Mouse (Mus musculus): ENCODE data around the gene Gm3327.
"Not testable (repeated sequence)": the region's sequence is repeated elsewhere in the genome, so short reads cannot be mapped to it uniquely, and the experiment has no call there.

Gm3327 gene
- long read RNA-seq, experiment 1: 0 reads
- long read RNA-seq, experiment 2: 0 reads

DNA sequence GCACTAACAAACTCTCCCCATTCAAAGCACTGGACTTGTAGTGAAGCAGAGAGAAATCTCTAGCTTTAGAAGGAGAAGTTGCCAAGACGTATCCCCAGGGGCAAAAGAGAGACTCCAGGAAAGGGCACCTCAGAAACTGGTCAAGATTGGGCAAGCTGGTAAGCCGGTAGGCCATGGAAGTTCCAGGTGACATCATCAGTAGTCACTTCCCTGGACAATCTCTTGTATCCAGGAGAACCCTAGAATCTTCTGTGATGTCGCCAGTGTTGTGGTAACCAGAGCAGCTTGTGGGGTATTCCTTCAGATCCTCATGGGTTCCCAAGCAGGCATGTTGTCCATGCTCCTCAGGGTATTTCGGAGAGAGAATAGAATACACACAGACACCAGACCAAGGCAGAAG lies at the start of gene Gm3327:
TSS of gene Gm3327 (plus strand) at position 301 of the 400 bp plus-strand sequence.
- intact Hi-C loops (cut with DNase I): not testable (repeated sequence)

DNA sequence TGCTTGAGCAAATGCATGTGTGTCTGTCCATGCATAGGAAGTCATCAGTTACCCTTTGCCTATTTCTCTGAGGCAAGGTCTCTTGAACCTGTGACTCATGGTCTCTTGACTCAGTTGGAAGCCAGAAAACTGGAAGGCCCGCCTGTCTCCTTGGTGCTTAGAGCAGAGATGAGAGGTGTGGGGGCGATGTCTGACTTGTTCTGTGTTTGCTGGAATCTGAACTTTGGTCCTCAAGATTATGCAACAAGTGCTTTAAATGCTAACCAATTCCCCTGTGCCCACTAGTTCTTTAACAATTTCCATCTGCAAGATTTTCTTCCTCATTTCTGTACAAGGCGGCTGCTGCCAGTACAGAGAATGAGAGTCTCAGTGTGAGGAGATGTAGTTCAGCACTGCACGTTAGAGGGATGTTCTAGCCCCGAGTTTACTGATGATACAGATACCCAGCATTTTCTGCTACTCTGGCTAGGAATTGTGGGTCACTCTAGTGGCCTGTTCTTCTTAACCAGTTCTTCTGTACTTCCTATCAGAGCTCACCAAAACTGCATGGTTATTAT lies 45.8 kb upstream of the Gm3327 start:
- intact Hi-C loops (cut with DNase I): not testable (repeated sequence)

DNA sequence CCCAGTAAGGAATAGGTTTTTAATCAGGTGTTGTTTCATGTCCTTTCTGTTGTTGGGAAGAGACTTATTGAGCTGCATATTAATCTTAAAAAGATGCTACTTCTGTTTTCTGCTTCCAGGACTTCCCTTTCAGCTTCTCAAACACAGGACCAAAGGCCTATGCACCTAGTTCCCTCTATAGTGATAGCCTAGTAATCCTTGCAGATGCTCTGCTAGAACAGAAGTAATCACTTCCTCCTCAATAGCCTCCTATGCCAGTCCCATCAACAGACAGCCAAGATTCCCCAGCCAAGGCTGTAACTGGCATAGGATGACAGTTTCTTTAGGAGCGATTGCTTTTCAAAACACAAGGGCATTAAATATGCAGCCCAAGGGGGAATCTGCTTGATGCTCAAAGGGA lies 37.1 kb upstream of the Gm3327 start:
- intact Hi-C loops (cut with DNase I): not testable (repeated sequence)

DNA sequence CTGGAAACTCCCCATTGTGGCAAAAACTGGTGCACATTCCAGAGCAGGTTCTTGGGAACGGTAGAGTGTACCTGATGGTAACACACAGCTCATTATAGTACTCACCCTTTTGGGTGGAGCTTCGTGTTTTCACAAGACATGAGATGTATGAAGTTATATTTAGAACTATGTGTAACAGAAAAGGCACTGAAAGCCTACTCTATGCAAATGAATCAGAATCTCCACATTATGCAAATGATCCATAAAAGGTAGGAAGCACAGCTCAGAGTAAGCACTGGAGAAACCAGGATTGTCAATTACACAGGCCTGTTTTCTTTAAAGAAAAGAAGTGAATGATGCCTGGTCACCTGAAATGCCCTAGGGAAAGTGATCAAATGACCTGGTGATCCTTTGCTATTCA lies 36.1 kb upstream of the Gm3327 start:
- intact Hi-C loops (cut with DNase I): not testable (repeated sequence)

DNA sequence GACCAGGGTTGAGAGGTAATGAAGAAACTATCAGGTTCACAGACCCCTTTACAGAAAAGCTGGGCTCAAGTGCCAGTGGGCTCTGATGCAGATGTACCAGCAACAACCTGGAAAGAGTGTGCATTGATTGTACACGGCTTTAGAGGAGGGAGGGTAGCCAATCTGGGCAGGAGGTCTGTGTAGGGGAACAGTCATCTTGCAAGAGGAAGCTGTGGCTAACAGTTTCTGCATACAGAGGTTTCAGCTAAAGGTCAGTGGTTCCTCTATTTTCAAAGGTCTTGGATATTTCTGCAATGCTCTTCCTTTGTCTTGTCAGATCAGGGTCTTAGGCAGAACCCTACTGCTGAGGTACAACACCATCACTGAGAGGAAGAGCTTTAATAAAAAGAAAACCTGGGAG lies 32.1 kb upstream of the Gm3327 start:
- intact Hi-C loops (cut with DNase I): not testable (repeated sequence)

DNA sequence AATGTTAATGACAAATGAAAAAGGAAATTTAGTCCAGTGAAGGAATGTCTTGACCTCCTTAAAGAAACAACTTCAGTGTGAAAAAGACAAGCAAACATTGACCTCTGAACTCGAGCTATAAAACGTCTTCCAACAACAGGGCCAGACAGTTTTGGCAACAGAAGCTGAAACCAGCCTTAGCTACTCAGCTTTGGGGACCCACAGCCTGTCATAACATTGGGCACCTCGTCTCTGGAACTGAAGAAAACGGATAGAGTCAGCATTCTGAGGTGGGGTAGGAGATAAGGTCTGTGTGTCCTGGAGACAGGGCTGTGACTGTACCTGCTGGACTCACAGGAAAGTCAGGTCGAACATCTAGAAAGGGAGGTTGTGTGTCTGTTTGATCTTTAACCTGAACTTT lies 29.2 kb upstream of the Gm3327 start:
- intact Hi-C loops (cut with DNase I): not testable (repeated sequence)

DNA sequence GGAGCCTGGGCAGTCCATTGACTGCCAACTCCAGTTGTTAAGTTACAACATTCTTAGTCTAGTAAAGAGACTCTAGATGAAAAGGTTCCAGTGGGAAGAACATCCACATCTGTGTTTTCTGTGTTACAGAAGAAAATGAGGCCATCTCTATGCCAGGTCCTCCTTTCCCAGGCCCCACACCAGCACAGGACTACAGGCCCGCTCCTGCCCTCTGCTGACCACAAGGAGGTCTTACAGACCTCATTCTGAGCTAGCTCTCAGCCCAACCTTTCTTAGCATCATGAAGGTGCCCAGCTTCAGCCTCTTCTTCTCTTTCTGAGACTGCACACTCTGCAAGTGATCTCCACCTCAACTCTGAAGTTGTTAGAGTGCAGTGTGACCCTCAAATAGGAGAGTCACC lies 23.6 kb upstream of the Gm3327 start:
- intact Hi-C loops (cut with DNase I): not testable (repeated sequence)

DNA sequence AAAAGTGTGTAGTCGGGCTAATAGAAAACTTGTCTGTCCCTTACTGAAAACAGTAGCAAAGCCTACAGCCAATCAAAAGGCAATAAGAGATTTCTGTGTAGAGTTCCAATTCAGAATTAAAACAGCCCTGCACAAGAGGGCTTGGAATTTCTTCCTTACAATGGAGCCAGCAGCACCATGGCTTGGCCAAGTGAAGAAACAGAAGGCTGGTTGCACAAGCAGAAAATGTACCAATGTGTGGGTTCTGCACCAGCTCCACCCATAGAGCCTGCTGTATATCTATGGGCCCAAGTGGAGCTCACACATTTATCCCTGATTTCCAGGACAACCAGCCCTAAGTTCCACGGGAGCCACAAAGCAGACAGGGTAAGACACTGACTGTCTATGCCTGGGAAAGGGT lies 21.3 kb upstream of the Gm3327 start, which contains the start of gene Ear2:
TSS of gene Ear2 (plus strand) at position 301 of the 400 bp plus-strand sequence.
- intact Hi-C loops (cut with DNase I): not testable (repeated sequence)

DNA sequence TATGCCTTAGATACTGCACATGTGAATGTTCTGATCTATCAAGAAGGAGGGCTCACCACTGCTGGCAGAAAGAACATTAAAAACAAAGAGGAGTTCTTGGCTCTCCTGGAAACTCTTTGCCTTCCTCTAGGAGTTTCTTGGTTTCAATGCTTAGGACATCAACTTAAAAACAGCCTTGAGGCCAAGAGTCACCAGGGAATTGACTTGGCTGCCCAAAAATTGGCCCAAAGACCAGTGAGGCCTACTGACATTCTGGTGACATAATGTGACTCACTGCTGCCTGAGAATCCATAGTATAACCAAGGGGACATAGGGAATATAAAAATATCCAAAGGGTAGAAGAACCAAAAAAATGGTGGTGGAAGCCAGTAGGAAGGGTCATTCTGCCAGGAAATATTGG lies 12.7 kb upstream of the Gm3327 start:
- intact Hi-C loops (cut with DNase I): no loop called here
